Mouse (Mus musculus) neural tube, embryonic 11.5 days (tissue): ENCODE measurements around the gene Dtx2. TPM values are rescaled to one million over a fixed set of nuclear protein-coding genes. Genes with fewer than 3 reads are reported as not detected.

Experiments
- ATAC-seq: fragments of 200-750 bp; cut with Nextera tagmentation; 2 replicates; pipeline ENCODE4 v1.8.0; 2017; ENCODE audit warnings: moderate number of reproducible peaks, mild to moderate bottlenecking, moderate TSS enrichment, moderate library complexity; ENCODE audit not compliant: insufficient read depth, low FRiP score, low TSS enrichment
- DNase-seq: peaks from one replicate; pipeline ENCODE4 v3.0.0-alpha.2; 2015; ENCODE audit warnings: low spot score
- H3K27ac ChIP-seq: fragments of 300-500 bp; sonication (generic); 2 replicates; pipeline ENCODE4 v1.5.1; 2014; ENCODE audit warnings: low read depth, mild to moderate bottlenecking, low read length
- H3K27me3 ChIP-seq: fragments of 300-500 bp; sonication (generic); 2 replicates; pipeline ENCODE4 v1.6.1; 2014; ENCODE audit warnings: mild to moderate bottlenecking, low read length, mixed read lengths; ENCODE audit not compliant: control insufficient read depth, insufficient read depth
- H3K36me3 ChIP-seq: fragments of 300-500 bp; sonication (generic); 2 replicates; pipeline ENCODE4 v1.6.1; 2014; ENCODE audit warnings: mild to moderate bottlenecking, low read length, moderate library complexity, mixed read lengths; ENCODE audit not compliant: control insufficient read depth, insufficient read depth
- H3K4me1 ChIP-seq: fragments of 300-500 bp; sonication (generic); 2 replicates; pipeline ENCODE4 v1.6.1; 2014; ENCODE audit warnings: low read length, mixed read lengths; ENCODE audit not compliant: control insufficient read depth, insufficient read depth
- H3K4me2 ChIP-seq: fragments of 300-500 bp; sonication (generic); 2 replicates; pipeline ENCODE4 v1.6.1; 2014; ENCODE audit warnings: low read depth, mild to moderate bottlenecking, moderate library complexity
- H3K4me3 ChIP-seq: fragments of 300-500 bp; sonication (generic); 2 replicates; pipeline ENCODE4 v1.5.1; 2014; ENCODE audit warnings: low read depth, low read length
- H3K9ac ChIP-seq: fragments of 300-500 bp; sonication (generic); 2 replicates; pipeline ENCODE4 v1.6.1; 2014; ENCODE audit warnings: mild to moderate bottlenecking, low read length
- H3K9me3 ChIP-seq: fragments of 300-500 bp; sonication (generic); 2 replicates; pipeline ENCODE4 v1.6.1; 2016; ENCODE audit warnings: low read length; ENCODE audit not compliant: control insufficient read depth
- WGBS: fragments of 180-500 bp; shearing (Covaris S2); extraction: QIAGEN DNeasy Blood & Tissue Kit; methylation state at CpG from one replicate; pipeline ENCODE4 v1.1.7; 2014; 5-methylcytosine and 5-hydroxymethylcytosine counted together
- polyA plus RNA-seq: library from polyadenylated mRNA; unstranded; fragments of >200 nt; fragmentation: Nextera tagmentation; extraction: Ambion mirVana; gene quantifications from 2 replicates; pipeline ENCODE4 v1.2.1, GENCODE M21; 2014

Gene Dtx2
- polyA plus RNA-seq, 1 experiment from 2014 or later: 31.8 TPM

DNA sequence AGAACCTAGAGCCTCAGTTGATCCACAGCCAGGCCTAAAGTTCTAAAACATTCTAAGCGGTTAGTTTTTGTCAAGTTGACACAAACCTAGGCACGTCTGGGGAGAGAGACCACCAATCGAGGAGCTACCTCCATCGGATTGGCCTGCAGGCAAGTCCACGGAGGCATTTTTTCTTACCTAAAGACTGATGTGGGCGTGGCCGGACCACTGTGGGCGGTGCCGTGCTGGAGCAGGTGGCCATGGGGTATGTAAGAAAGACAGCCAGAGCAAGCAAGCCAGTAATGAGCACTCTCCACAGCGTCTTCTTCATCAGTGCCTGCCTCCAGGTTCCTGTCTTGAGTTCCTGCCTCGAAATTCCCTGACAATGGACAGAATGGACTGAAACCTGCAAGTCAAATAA, 78.9 kb downstream of the Dtx2 start:
- Histone ChIP-seq H3K27me3 (no peaks in the 10 kb centered on the region), H3K4me2 (no peak overlapping the region), H3K27ac (no peak overlapping the region), H3K9ac (no peak overlapping the region), H3K4me3 (no peak overlapping the region), H3K36me3 (no peaks in the 10 kb centered on the region), H3K4me1 (no peaks in the 10 kb centered on the region), H3K9me3 (no peaks in the 10 kb centered on the region)
- DNase-seq (no peak), ATAC-seq (no peak)
- 66% methylated on average over 11 of the region's 11 CpGs for WGBS

DNA sequence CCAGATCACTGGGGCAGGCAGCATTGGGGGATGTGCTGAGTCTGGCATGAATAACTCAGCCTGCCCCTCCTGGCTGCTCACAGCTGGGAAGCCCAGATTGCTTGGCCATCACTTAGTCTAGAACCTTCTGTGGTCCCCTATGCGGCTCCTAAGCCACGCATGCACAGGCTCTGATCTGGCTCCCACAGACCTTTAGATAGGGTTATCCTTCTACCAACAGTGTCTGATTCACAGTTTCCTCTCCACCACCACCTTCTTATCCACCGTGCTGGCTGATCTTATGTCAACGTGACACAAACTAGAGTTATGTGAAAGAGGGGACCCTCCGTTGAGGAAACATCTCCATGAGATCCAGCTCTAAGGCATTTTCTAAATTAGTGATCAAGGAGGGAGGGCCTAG, 80.5 kb downstream of the Dtx2 start:
- no peaks in the 10 kb centered on the region for H3K27me3 ChIP-seq
- no peaks in the 10 kb centered on the region for H3K4me1 ChIP-seq
- no peak for ATAC-seq
- H3K4me3 ChIP-seq: no peak overlapping the region
- no peak overlapping the region for H3K27ac ChIP-seq
- no peaks in the 10 kb centered on the region for H3K9me3 ChIP-seq
- H3K36me3 ChIP-seq: no peaks in the 10 kb centered on the region
- DNase-seq: no peak
- 92% methylated on average over 5 of the region's 5 CpGs for WGBS
- no peak overlapping the region for H3K4me2 ChIP-seq
- H3K9ac ChIP-seq: no peak overlapping the region

GRCm38 (mm10) chr5:136076284-136076683, 81.7 kb downstream of the Dtx2 start:
- Histone ChIP-seq H3K9ac (no peak overlapping the region), H3K27me3 (no peaks in the 10 kb centered on the region), H3K9me3 (no peaks in the 10 kb centered on the region), H3K27ac (no peak overlapping the region), H3K4me3 (no peak overlapping the region), H3K4me2 (no peak overlapping the region), H3K36me3 (no peaks in the 10 kb centered on the region), H3K4me1 (no peaks in the 10 kb centered on the region)
- DNase-seq (no peak), ATAC-seq (no peak)
- 61% methylated on average over 7 of the region's 7 CpGs for WGBS

- H3K27me3 ChIP-seq: no peaks in the 10 kb centered on the region
- no peaks in the 10 kb centered on the region for H3K4me1 ChIP-seq
- no peak overlapping the region for H3K4me3 ChIP-seq
- H3K4me2 ChIP-seq: no peak overlapping the region
- ATAC-seq (no peak), DNase-seq (no peak)
- no peaks in the 10 kb centered on the region for H3K36me3 ChIP-seq
- no peaks in the 10 kb centered on the region for H3K9me3 ChIP-seq
- no peak overlapping the region for H3K9ac ChIP-seq
- WGBS: 84% methylated on average over 9 of the region's 9 CpGs
- H3K27ac ChIP-seq: no peak overlapping the region
Observed at GRCm38 (mm10) chr5:136077001-136077550, 82.5 kb downstream of the Dtx2 start.

DNA sequence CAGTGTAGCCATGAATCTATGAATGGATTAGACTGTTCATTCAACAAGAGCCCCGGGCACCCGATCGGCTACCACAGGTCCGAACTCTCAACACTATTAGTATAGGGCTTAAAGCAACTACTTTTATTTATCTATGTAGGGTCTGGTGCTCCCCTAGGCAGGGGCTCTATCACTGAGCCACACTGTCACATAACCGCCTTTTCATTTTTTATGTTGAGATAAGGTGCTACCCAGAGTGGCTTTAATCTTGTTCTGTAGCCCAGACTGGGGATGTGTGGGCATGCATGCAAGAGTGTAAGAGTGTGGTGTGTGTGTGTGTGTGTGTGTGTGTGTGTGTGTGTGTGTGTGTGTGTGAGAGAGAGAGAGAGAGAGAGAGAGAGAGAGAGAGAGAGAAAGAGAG, 83.5 kb downstream of the Dtx2 start:
- no peak overlapping the region for H3K27ac ChIP-seq
- no peaks in the 10 kb centered on the region for H3K27me3 ChIP-seq
- no peaks in the 10 kb centered on the region for H3K36me3 ChIP-seq
- no peaks in the 10 kb centered on the region for H3K4me1 ChIP-seq
- WGBS: 93% methylated on average over 5 of the region's 5 CpGs
- no peak overlapping the region for H3K9ac ChIP-seq
- H3K9me3 ChIP-seq: no peaks in the 10 kb centered on the region
- H3K4me2 ChIP-seq: no peak overlapping the region
- no peak for DNase-seq
- H3K4me3 ChIP-seq: no peak overlapping the region
- ATAC-seq: no peak

GRCm38 (mm10) chr5:136082345-136082744, 87.7 kb downstream of the Dtx2 start:
- 79% methylated on average over 4 of the region's 4 CpGs for WGBS
- no peaks in the 10 kb centered on the region for H3K9me3 ChIP-seq
- DNase-seq (no peak), ATAC-seq (no peak)
- H3K27me3 ChIP-seq: peaks cover 8% of the 10 kb centered on the region
- no peaks in the 10 kb centered on the region; the same call in 1 of the 2 replicates for H3K36me3 ChIP-seq
- no peak overlapping the region for H3K4me3 ChIP-seq
- H3K27ac ChIP-seq: no peak overlapping the region
- H3K4me1 ChIP-seq: peaks cover 8% of the 10 kb centered on the region; the same call in 1 of the 2 replicates
- H3K9ac ChIP-seq: no peak overlapping the region
- no peak overlapping the region for H3K4me2 ChIP-seq

Other genes starting within 250 kb of the Dtx2 start
- gene Styxl1, start 216.4 kb upstream of the Dtx2 start, polyA plus RNA-seq: 0.24 TPM in 1 of 2 replicates, not detected in the other
- gene Mdh2, start 216.3 kb upstream of the Dtx2 start, polyA plus RNA-seq: 602 and 630 TPM in 2 replicates
- 22.9 and 25.5 TPM in 2 replicates for gene Srrm3, start 187.9 kb upstream of the Dtx2 start, polyA plus RNA-seq
- gene Hspb1, start 106.9 kb upstream of the Dtx2 start, polyA plus RNA-seq: 28.9 and 30.5 TPM in 2 replicates
- gene Ywhag, start 60.2 kb upstream of the Dtx2 start, polyA plus RNA-seq: 191 and 196 TPM in 2 replicates
- gene Ssc4d, start 20.3 kb upstream of the Dtx2 start, polyA plus RNA-seq: 1.8 TPM in 2 replicates
- not detected in 2 replicates for gene Zp3, start 14.7 kb upstream of the Dtx2 start, polyA plus RNA-seq
- gene Upk3b, start 43.7 kb downstream of the Dtx2 start, polyA plus RNA-seq: 0.31 and 0.47 TPM in 2 replicates
- 3.1 and 4.4 TPM in 2 replicates for gene Upk3bl, start 59.7 kb downstream of the Dtx2 start, polyA plus RNA-seq
- 4.7 and 4.9 TPM in 2 replicates for gene Rasa4, start 89.1 kb downstream of the Dtx2 start, polyA plus RNA-seq
- gene Polr2j, start 121.8 kb downstream of the Dtx2 start, polyA plus RNA-seq: 236 and 251 TPM in 2 replicates
- gene Lrwd1, start 141.3 kb downstream of the Dtx2 start, polyA plus RNA-seq: 40.5 and 45.3 TPM in 2 replicates
- gene Alkbh4, start 141.3 kb downstream of the Dtx2 start, polyA plus RNA-seq: 21.1 and 25.9 TPM in 2 replicates
- gene Orai2, start 175.9 kb downstream of the Dtx2 start, polyA plus RNA-seq: 7.6 and 10.6 TPM in 2 replicates
- 76.5 and 76.8 TPM in 2 replicates for gene Prkrip1, start 204.2 kb downstream of the Dtx2 start, polyA plus RNA-seq